Mouse (Mus musculus) limb, embryonic 14.5 days (tissue): ENCODE data around the gene Wdr12. TPM values are rescaled to one million over a fixed set of nuclear protein-coding genes. Genes with fewer than 3 reads are reported as not detected.
"Not testable (repeated sequence)": the region's sequence is repeated elsewhere in the genome, so short reads cannot be mapped to it uniquely, and the experiment has no call there.

ENCODE experiments used
- ATAC-seq: fragments of 200-750 bp; cut with Nextera tagmentation; 2 replicates; pipeline ENCODE4 v1.8.0; 2017; ENCODE audit warnings: low read depth, moderate number of reproducible peaks, moderate TSS enrichment; ENCODE audit not compliant: low FRiP score
- DNase-seq: peaks from one replicate; pipeline ENCODE4 v3.0.0-alpha.2; 2015; ENCODE audit warnings: low spot score
- H3K27ac ChIP-seq: fragments of 300-500 bp; sonication (generic); replicated peaks from 2 replicates; pipeline ENCODE4 v1.5.1; 2014; ENCODE audit warnings: low read depth, mild to moderate bottlenecking, low read length, moderate library complexity, mixed read lengths
- H3K27me3 ChIP-seq: fragments of 300-500 bp; sonication (generic); 2 replicates; pipeline ENCODE4 v1.6.1; 2014; ENCODE audit warnings: low read length, mixed read lengths; ENCODE audit not compliant: control insufficient read depth, insufficient read depth
- H3K36me3 ChIP-seq: fragments of 300-500 bp; sonication (generic); 2 replicates; pipeline ENCODE4 v1.6.1; 2014; ENCODE audit warnings: mild to moderate bottlenecking, low read length, moderate library complexity, mixed read lengths; ENCODE audit not compliant: control insufficient read depth, insufficient read depth
- H3K4me1 ChIP-seq: fragments of 300-500 bp; sonication (generic); 2 replicates; pipeline ENCODE4 v1.6.1; 2014; ENCODE audit warnings: antibody characterized with exemption, low read length, mixed read lengths; ENCODE audit not compliant: control insufficient read depth, insufficient read depth
- H3K4me2 ChIP-seq: fragments of 300-500 bp; sonication (generic); replicated peaks from 2 replicates; pipeline ENCODE4 v1.6.1; 2014; ENCODE audit warnings: low read depth, mild to moderate bottlenecking, low read length, moderate library complexity; ENCODE audit not compliant: severe bottlenecking
- H3K4me3 ChIP-seq: fragments of 300-500 bp; sonication (generic); replicated peaks from 2 replicates; pipeline ENCODE4 v1.5.1; 2014; ENCODE audit warnings: low read length
- H3K9ac ChIP-seq: fragments of 300-500 bp; sonication (generic); 2 replicates; pipeline ENCODE4 v1.6.1; 2014; ENCODE audit warnings: mild to moderate bottlenecking, low read depth, low read length, moderate library complexity; ENCODE audit not compliant: severe bottlenecking
- H3K9me3 ChIP-seq: fragments of 300-500 bp; sonication (generic); 2 replicates; pipeline ENCODE4 v1.6.1; 2016; ENCODE audit warnings: low read length; ENCODE audit not compliant: control insufficient read depth
- POLR2A ChIP-seq: fragments of 200-500 bp; IDR thresholded peaks from 2 replicates; pipeline ENCODE4 v1.8.0; 2012; ENCODE audit warnings: inconsistent platforms, mild to moderate bottlenecking, moderate library complexity, borderline replicate concordance; ENCODE audit not compliant: insufficient read depth, insufficient read length; ENCODE audit errors: extremely low read depth
- WGBS: fragments of 180-500 bp; shearing (Covaris S2); extraction: QIAGEN DNeasy Blood & Tissue Kit; methylation state at CpG from one replicate; pipeline ENCODE4 v1.1.7; 2014; 5-methylcytosine and 5-hydroxymethylcytosine counted together
- polyA plus RNA-seq, 2 experiments: library from polyadenylated mRNA; depleted of rRNA in 1 of 2; stranded (reverse) in 1 of 2; unstranded in 1 of 2; fragments of >200 nt; fragmentation: Nextera tagmentation in 1 of 2; extraction: Ambion mirVana in 1 of 2; gene quantifications; 2 replicates each; pipeline versions ENCODE4 v1.2.1 to v1.2.3; 2012 to 2014

Gene Wdr12
- polyA plus RNA-seq, 2 experiments: 23.4 to 39.6 TPM

- H3K9me3 ChIP-seq: no peaks in the 10 kb centered on the region
- peaks cover 10% of the 10 kb centered on the region for H3K36me3 ChIP-seq
- WGBS: under 1% methylated on average over 25 of the region's 25 CpGs
- TF ChIP-seq POLR2A: 0 out of 2 replicates have a peak, but pooled peaks have one; percentile 19
- peak overlapping the region; percentile 96 for H3K27ac ChIP-seq
- DNase-seq (peak; percentile 78), ATAC-seq (peak; percentile 77)
- peak overlapping the region; percentile 66 for H3K4me3 ChIP-seq
- H3K9ac ChIP-seq: peak overlapping the region; percentile 85
- no peaks in the 10 kb centered on the region for H3K27me3 ChIP-seq
- 0 out of 2 replicates have a peak, but pooled peaks cover 4% of the 10 kb centered on the region for H3K4me1 ChIP-seq
- peak overlapping the region; percentile 71 for H3K4me2 ChIP-seq
Observed at GRCm38 (mm10) chr1:60097277-60098023, 995 bp downstream of the Wdr12 start.

DNA sequence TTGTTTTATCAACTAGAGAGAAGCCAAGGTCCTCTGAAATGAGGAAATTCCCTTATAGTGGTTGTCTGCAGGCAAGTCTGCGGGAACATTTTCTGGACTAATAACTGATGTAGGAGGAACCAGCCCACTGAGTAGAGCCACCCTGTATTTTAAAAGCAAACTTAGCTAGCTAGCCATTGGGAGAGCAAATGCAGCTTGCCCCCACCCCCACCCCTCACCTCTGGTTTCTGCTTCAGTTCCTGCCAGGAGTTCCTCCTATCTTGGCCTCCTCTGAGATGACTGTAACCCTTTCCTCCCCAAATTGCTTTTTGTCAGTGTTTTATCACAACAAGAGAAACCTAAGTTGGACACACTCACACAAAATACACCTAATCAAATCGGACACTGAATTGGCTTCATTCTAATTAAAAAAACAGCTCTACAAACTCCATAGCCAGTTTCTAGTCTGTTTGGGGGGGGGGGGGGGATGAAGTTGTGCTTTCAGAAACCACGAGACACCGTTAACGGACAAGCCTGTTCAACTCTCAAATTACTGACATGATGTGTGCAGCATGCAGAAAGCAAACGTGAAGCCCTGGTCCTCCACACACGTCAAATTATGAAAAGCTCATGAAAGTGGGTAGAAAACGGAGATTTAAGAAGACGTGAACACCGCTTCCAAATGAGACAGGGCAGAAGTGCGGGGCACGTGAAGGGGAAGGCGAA, 1.7 kb downstream of the Wdr12 start:
- H3K4me2 ChIP-seq: peak overlapping the region; percentile 71
- TF ChIP-seq POLR2A: no peak

DNA sequence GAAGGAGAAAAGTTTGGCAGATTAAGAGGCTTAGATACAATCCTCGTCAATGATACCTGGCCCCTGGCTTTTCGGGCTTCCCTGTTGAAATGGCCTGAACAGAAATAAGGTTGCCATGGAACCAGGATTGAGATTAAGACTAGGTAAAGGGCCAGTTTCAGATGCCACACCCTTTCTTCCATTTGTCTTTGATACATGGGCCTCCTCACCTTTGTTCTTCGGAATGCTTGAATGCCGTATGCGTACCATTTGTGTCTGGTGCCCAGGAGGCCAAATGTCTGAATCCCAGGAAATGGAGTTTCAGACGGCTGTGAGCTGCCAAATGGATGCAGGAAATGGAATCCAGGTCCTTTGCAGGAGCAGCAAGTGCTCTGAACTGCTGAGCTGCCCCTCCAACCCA, 22.0 kb downstream of the Wdr12 start:
- ATAC-seq (no peak), DNase-seq (no peak)
- Histone ChIP-seq H3K4me1 (no peaks in the 10 kb centered on the region), H3K9ac (no peak overlapping the region), H3K9me3 (no peaks in the 10 kb centered on the region), H3K4me3 (no peak overlapping the region), H3K27me3 (no peaks in the 10 kb centered on the region), H3K27ac (no peak overlapping the region), H3K36me3 (peaks cover 39% of the 10 kb centered on the region), H3K4me2 (no peak overlapping the region)
- whole genome bisulfite sequencing: 80% methylated on average over 6 of the region's 6 CpGs
- no peak for TF ChIP-seq POLR2A

More for the DNA sequence above, 1.7 kb downstream of the Wdr12 start:
- 6% methylated on average over 13 of the region's 13 CpGs for whole genome bisulfite sequencing
- Histone ChIP-seq H3K27me3 (no peaks in the 10 kb centered on the region), H3K9ac (peak overlapping the region; percentile 54), H3K9me3 (no peaks in the 10 kb centered on the region), H3K4me3 (peak overlapping the region; percentile 66), H3K36me3 (peaks cover 17% of the 10 kb centered on the region), H3K4me1 (0 out of 2 replicates have a peak, but pooled peaks cover 4% of the 10 kb centered on the region), H3K27ac (no peak overlapping the region)
- DNase-seq: peak; percentile 14
- ATAC-seq: no peak

GRCm38 (mm10) chr1:60075590-60075989, 22.9 kb downstream of the Wdr12 start:
- H3K4me2 ChIP-seq: no peak overlapping the region
- H3K4me1 ChIP-seq: no peaks in the 10 kb centered on the region
- H3K9me3 ChIP-seq: no peaks in the 10 kb centered on the region
- H3K9ac ChIP-seq: no peak overlapping the region
- 62% methylated on average over 3 of the region's 3 CpGs for WGBS
- ATAC-seq: no peak
- H3K27ac ChIP-seq: no peak overlapping the region
- no peaks in the 10 kb centered on the region for H3K27me3 ChIP-seq
- peaks cover 36% of the 10 kb centered on the region for H3K36me3 ChIP-seq
- no peak overlapping the region for H3K4me3 ChIP-seq
- no peak for DNase-seq
- no peak for TF ChIP-seq POLR2A

GRCm38 (mm10) chr1:60074935-60075334, 23.5 kb downstream of the Wdr12 start:
- no peak overlapping the region for H3K4me3 ChIP-seq
- no peak overlapping the region for H3K27ac ChIP-seq
- H3K36me3 ChIP-seq: peaks cover 31% of the 10 kb centered on the region
- DNase-seq (no peak), ATAC-seq (no peak)
- WGBS: 66% methylated on average over 2 of the region's 2 CpGs
- no peak overlapping the region for H3K4me2 ChIP-seq
- no peaks in the 10 kb centered on the region for H3K27me3 ChIP-seq
- no peaks in the 10 kb centered on the region for H3K4me1 ChIP-seq
- no peak overlapping the region for H3K9ac ChIP-seq
- no peaks in the 10 kb centered on the region for H3K9me3 ChIP-seq
- no peak for TF ChIP-seq POLR2A

GRCm38 (mm10) chr1:60070725-60071124, 27.7 kb downstream of the Wdr12 start:
- DNase-seq, H3K36me3 ChIP-seq, H3K27ac ChIP-seq, H3K4me1 ChIP-seq, H3K4me3 ChIP-seq, H3K27me3 ChIP-seq, H3K9ac ChIP-seq, H3K9me3 ChIP-seq, H3K4me2 ChIP-seq, ATAC-seq: not testable (repeated sequence)
